Mouse (Mus musculus): ENCODE measurements around the gene Rfx1. TPM values are rescaled to one million over a fixed set of nuclear protein-coding genes. Genes with fewer than 3 reads are reported as not detected.

Gene Rfx1
- total RNA-seq (2021): 10 to 100 TPM; 20.1 to 21.0 TPM
- long read RNA-seq, experiment 1, partial matches to known transcripts: 4 of 7 reads
- long read RNA-seq, experiment 1, other reads (novel, unspliced or antisense): 3 of 7 reads
- long read RNA-seq, experiment 2, partial matches to known transcripts: 7 of 9 reads
- long read RNA-seq, experiment 2, other reads (novel, unspliced or antisense): 2 of 9 reads

DNA sequence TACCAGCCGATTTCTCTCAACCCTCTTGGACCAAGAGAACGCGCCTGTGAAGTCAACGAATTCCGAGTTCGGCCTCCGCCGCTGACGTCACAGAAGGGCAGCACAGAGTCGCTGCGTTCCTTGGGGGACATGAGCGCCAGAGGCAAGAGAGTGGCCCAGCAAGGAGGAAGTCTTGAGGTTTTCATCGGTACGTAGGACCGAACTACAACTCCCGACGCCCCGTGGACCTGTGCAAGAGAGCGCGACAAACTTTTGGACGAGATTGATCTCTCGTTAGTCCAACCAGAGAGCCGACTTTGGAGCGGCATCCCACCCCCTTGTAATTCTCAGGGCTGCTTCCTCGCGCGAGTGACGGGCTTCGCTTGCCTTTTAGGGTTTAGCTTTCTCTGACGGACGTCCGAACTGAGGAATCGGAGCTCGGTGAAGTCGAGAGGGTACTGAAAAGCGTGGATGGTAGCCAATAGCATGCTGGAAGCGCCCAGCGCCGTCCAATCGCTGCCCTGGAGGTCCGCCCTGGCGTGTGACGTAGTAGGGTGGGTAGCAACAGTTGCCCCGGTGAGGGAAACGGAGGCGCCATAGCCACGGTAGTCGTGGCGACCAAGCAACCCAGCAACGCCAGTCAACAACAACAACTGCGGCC lies at the start of gene Rfx1:
Rfx1 (plus strand) TSS at position 544 of the 640 bp plus-strand sequence.
- peak; percentile 99 to 100 for DNase-seq (ENCODE audit: low spot score in 2 of 2)

DNA sequence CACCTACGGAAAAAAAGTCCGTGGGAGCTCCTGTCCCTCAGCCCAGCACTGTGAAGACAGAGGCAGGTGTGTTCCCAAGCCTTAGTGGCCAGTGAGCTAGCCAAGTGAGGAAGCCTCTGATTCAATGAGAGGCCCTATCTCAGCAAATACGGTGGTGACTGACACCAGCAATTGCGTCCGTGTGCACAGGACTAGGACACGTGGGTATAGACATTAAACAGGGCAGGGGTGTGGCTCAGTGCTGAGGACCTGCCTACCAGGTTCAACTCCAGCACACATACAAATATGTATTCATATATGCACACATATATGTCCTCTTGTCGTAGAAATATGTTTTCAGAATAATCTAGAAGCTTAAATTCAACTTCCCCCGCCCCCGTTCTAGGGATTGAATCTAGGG lies 46.9 kb upstream of the Rfx1 start:
- DNase-seq (ENCODE audit: low spot score in 2 of 2): no peak

DNA sequence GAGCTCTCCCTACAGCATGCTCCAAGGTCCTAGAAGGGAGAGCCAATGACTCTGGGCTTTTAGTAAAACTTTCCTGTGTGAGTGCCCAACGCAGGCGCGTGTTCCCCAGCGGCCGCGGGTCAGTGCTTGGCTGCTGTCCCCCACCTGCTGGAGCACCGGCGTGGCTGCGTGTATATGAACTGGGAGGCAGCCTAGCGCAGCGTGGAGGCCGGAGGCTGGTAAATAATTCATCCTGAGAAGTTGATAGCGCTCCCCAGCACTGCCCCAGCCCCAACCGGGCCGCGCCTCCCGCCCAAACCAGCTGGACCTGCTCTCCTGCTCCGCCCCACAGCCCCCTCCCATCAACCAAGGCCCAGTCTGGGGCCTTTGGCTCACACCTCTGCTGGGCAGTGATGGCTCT lies 45.5 kb upstream of the Rfx1 start, which contains the start of gene Palm3:
Palm3 (plus strand) TSS at position 376 of the 400 bp plus-strand sequence.
- DNase-seq (ENCODE audit: low spot score in 2 of 2): no peak

DNA sequence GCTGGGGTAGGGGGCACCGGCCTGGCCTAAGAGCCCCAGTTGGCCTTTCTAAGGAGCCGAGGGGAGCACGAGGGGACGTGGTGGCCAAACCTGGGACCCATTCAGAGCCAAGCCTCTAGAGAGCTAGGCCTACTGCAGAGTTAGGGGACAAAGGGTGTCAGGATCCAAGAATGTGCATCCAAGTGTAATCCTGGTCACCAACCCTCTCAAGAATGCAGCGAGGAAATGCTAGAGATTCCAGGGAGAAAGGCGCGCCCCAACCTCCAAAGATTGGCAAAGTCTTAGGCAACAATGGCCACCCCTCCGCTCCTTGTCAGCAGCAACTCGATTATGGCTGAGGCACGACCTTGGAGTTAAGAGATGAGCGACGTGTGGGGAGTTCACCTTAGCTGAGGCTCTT lies 45.1 kb upstream of the Rfx1 start:
- no peak for DNase-seq (ENCODE audit: low spot score in 2 of 2)

DNA sequence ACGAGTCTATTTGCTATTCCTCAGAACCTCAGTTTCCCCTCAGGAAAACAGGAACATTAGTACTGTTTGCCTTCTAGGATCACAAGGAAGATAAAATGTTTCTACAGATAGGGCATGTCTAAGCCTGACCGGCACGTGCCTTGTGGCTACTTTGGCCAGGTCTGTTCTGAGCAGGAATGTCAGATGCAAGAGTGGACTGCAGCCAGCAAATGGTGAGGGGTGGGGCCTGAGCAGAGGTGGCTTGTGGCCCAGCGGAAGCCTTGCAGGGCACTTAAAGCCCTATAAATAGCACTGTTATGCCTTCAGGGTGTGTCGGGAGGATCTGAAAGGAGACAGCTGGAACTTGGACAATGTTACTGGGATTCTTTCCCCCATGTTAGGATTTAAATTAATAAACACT lies 43.5 kb upstream of the Rfx1 start:
- DNase-seq (ENCODE audit: low spot score in 2 of 2): no peak

DNA sequence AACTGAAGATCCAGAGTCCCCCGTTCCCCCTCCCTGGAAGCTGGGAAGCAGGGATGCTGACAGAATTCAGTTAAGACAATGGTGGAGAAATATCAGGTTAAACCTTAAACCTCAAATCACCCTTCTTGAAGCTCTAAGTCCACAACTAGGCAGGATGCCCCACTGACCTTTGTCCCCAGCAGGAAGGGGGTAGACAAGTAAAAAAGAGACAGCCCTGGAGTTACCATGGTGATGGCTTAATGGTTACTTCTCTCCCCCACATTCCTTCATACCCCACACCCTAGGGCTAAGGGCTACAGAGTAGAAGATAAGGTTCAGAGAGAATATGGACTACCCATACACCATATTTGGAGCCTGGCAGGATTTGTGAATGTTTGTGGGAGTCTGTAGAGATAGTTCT lies 43.0 kb upstream of the Rfx1 start:
- DNase-seq (ENCODE audit: low spot score in 2 of 2): no peak

DNA sequence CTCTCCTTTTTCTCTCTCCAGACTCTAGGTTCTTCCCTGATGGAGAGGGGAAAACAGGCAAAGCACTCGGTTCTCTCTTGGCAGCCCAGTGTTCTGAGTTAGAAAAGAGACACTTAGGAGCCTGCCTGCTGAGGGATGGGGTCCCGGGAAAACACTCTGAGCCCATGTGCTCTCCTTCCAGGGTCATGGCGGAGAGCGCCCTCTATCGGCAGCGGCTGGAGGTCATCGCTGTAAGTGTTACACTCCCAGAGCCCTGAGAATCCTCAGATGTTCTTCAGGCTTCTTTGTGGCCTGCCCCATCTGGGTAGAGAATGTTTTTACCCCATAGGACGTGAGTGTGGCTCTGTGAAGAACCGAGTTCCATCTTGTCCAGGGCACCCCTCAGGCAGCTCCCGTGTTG lies 42.5 kb upstream of the Rfx1 start:
- DNase-seq (ENCODE audit: low spot score in 2 of 2): no peak

DNA sequence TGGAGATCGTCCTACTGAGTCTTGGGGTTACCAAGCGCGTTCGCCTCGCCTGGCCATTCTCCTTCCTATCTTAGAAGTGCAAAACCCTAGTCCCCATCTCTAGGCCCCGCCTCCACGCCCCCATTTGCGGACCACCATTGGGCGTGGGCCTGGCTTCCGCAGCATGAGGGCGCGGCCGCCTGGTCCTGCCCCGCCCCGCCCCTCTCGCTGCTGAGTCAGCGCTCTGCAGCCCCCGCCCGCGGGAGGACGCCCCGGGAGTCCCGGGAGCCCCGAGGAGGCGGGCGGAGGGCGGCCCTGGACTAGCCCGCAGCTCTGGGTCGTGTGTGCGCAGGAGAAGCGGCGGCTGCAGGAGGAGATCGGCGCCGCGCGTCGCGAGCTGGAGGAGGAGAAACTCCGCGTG lies 40.8 kb upstream of the Rfx1 start:
- DNase-seq (ENCODE audit: low spot score in 2 of 2): peak in 1 of 2 experiments; percentile 40

DNA sequence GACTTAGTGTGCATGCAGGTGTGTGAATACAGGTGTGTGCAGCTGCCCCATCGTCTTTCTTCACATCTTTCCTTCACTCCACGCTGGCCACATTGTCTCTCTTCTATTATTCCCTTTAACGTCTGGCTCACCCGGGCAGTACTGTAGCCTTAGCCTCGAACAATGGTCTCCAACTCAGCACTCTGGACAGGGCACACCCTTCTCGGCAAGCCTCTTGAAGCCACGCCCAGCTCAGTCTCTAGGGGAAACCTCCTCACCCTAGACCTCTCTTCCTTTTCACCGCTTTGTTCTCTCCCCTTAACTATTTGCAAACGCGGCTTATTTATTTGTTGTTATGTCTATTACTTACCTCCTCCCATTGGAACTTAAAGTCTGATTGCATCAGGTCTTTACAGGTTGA lies 39.2 kb upstream of the Rfx1 start:
- DNase-seq (ENCODE audit: low spot score in 2 of 2): no peak

DNA sequence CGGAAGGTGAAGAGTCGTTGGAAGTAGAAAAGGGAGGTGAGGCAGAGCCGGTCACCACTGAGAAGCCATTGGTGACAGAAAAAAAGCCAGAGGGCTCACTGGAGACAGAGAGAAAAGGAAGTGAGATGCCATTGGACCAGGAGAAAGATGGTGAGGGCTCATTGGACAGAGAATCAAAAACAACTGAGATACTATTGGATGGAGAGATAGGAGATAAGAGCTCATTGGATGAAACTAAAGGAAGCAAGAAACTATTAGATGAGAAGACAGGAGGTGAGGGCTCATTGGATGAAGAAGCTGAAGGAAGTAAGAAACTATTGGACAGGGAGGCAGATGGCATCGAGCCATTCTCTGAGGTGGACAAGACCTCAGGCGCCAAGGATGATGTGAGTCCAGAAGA lies 37.4 kb upstream of the Rfx1 start:
- no peak for DNase-seq (ENCODE audit: low spot score in 2 of 2)

DNA sequence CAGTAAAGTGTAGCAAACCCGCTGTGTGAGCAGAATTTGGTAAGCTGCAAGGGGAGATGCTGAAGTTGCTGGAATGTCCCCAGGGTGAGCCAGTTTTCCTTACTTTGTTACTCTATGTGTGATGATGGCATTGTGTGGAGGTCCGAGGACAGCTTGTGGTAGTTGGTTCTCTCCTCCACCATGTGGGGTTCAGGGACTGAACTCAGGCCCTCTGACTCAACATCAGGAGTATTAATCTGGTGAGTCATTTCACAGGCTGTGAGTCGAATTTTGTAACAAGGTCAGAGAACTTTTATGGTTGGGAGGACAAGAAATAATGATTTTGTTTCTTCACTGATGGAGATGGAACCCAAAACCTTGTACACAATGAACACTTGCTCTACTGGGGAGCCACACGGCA lies 33.9 kb upstream of the Rfx1 start:
- DNase-seq (ENCODE audit: low spot score in 2 of 2): no peak

DNA sequence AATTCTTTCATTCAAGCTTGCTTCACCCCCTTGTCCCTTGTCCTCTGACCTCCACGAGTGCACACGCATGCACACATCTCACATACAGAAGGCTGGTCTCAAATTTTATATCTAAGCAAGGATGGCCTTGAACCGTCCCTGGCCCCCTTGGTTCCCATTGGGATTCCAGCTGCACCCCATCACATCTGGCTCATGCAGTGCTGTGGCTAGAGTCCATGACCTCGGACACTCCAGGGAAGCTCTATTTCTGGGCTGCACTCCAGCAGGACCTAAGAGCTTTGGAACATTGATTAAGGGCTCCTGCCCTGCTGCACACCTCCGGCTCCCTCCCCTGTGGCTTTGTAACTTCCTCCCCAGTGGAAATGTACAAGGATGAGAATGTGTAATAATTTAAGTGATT lies 28.6 kb upstream of the Rfx1 start:
- DNase-seq (ENCODE audit: low spot score in 2 of 2): no peak

DNA sequence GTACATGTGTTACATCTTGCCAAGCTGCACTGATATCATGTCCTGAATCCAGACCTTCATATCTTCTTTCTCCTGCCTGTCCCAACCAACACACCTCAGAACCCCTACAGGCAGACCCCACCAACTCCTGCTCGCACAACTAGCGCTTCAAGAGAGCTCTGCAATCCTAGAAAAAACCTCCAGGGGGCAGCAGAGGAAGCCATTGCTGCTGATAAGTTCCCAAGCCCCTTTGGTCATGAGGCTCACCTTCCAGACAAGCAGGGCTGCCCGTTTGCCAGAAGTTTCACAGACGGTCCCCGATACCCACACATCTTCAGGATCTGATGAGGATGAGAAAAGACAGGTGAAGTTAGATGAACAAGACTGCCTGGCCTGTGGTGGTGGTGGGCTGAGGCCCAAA lies 27.6 kb upstream of the Rfx1 start:
- DNase-seq (ENCODE audit: low spot score in 2 of 2): peak; percentile 79 to 85

DNA sequence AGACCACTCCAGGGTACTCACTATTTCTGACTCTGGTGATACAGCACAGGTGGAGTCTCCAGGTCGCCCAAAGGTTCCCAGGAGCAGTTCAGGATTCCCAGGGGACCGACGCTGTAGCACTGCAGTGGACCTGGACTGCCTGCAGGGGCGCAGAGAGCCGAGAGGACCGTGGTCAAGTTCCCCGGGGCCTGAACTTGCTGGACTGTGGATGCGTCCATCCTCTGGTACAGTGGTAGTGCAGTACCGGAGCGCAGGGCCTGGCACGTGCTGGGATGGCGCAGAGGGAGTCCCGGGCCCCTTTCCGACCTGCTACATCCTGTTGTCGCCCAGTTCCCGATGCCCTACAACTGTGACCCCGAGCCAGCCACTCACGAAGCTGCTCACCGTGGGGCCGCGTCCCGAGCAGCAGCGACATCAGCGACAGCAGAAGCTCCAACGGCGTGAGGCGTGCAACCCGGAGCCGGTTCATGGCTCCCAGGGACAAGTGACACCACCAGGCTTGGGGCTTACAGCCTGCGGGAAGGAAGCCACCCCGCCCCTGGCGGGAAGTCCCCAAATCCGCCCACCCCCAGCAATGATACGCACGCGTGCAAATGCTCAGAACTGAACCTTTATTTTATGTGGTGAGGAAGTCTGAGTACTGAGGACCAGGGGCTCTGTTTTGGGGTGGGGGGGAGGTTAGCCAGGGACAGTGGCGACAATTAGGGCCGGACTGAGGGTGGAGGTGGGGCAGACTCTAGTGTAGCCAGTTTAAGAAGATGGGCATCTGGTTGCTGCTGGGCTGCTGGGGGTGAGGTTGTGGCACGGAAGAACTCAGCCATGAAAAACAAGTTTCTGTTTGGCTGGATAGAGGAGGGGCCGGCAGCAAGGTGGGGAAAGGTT lies 24.3 kb upstream of the Rfx1 start, which contains the start of gene Il27ra:
Il27ra (minus strand) TSS at position 524 of the 882 bp plus-strand sequence.
- DNase-seq (ENCODE audit: low spot score in 2 of 2): peak; percentile 41 to 42

DNA sequence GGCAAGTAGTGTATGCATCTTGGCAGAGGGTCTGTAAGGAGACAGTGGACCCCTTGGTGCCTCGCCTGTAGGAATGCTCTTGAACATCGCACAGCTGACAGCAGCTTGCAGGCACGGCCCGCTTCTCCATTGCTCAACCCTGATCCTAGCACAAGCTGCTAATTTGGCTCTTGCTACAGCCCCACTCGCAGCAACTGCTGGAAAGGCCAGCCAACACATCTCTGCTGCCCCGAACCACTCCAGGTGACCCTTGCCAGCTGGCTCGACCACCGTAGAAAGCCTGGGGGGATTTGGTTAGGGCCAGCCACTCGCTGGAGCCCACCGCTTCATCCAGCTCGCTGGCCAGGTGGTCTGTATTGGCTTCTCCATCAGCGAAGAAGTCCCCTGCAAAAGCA lies 23.7 kb upstream of the Rfx1 start:
- DNase-seq (ENCODE audit: low spot score in 2 of 2): no peak

DNA sequence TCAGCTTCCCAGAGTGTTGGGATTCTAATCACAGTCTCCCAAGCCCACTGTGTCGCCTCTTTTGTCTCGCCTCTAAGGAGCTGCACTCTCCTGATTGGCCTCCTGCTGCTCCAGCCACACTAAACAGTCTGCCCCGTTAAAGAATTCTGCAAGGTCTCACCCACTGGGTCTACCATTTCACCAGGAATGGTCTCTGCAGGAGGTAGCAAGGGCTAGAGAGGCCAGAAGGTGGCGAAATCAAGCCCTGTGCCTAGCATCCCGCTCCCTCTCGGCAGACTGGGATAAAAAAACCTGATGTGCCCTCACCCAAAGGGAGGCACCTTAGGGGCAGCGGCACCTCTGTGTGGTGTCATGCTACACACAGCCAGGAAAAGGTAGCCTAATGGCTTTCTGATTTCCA lies 22.5 kb upstream of the Rfx1 start:
- DNase-seq (ENCODE audit: low spot score in 2 of 2): no peak

DNA sequence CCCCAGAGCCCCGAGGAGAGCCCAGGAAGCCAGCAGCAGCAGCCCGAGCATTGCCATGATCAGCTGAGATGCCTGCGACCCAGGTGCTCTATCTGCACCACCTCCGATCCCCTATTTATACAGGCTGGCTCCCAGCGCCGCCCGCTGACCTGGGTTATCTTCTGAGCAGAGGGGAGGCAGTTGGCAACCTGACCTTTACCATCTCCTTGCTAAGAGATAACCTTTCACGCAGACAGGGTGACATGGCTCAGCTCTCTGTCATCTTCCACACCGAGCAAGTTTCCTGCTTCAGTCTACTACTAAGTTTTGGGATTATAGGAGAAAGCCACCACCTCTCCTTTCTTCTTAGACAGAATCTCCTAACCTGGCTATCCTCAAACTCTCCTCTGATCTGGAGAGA lies 21.7 kb upstream of the Rfx1 start, which contains the start of gene Rln3:
Rln3 (minus strand) TSS at position 101 of the 400 bp plus-strand sequence.
- DNase-seq (ENCODE audit: low spot score in 2 of 2): no peak

DNA sequence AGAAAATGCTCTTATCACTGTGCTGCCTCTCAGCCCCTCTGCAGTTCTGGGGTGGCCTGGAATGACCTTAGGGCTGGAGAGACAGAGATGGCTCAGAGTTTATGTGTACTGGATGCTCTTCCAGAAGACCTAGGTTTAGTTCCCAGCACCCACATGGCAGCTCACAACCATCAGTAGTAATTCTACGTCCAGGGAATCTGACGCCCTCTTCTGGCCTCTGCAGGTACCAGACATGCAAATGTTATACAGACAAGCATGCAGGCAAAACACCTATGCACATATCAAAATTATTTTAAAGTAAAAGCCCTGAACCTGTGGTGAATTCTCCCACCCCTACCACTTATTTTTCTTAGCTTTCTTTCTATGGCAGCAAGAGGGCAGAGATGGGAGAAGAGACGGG lies 20.1 kb upstream of the Rfx1 start:
- no peak for DNase-seq (ENCODE audit: low spot score in 2 of 2)

DNA sequence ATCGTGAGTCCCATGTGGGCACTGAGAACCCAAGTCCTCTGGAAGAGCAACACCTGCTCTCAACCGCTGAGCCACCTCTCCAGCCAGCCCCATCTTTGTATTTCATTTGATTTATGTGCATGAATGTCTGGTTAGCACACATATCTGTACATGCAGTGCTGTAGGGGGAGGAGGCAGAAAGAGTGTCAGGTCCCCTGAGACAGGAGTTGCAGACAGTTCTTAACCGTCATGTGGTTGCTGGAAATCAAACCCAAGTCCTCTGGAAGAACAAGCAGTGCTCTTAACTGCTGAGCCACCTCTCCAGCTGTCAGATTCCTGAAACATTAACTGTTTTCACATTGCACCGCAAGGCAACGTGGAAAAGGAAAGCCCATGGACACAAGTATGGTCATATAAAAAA lies 18.5 kb upstream of the Rfx1 start:
- DNase-seq (ENCODE audit: low spot score in 2 of 2): no peak

DNA sequence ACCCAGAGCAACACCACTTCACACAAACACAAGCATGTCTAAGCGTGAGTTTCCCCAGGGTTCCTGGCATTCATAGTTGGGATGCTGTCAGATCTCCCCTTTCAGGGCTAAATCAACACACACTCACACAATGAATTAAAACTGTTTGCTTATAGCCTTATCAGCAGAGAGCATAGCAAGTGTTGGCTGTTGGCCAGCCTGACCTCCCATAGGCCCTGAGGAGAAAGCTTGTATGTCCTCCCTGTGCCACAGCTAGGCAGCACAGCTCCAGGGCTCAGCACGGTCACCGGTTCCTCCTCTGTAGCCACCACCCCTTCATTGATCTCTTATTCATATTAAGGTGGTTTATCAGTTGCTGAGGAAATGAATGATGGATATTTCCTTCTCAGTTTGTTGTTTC lies 13.9 kb upstream of the Rfx1 start:
- no peak for DNase-seq (ENCODE audit: low spot score in 2 of 2)

DNA sequence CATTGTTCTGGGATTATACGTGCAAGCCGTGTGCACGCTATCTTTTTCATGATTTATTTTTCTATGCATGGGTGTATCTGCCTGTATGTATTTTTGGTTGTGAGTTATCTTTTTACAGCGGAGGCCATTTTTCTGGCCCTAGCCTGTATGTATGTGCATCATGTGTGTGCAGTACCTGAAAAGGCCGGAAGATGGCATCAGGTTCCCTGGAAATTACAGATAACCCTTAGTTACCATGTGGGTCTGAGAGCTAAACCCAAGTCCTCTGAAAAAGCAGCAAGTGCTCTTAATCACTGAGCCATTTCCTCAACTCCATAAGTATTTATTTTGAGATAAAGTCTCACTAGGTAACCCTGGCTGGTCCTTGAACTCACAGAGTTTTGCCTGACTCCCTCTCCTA lies 13.4 kb upstream of the Rfx1 start:
- no peak for DNase-seq (ENCODE audit: low spot score in 2 of 2)

DNA sequence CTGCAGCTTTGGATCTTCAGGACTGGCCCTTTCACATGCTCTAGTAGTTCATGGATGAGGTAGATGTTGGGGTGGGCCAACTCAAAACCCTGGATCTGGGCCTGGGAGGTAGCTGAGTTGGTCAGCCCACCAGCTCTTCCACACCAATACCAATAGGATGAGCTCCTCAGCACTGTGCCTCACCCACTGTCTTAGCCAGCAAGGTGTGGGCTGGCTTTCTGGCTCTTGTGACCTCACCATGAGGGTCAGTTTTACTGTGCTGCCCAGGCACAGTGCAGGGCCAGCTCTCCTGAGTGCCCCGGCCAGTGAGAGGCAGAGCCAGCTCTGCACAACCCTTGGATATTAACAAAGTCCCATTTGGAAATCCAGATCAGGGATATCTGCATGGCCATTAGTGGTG lies 8.8 kb upstream of the Rfx1 start:
- no peak for DNase-seq (ENCODE audit: low spot score in 2 of 2)
